Mouse (Mus musculus) spleen, adult 2 months (tissue): ENCODE results near the gene Cypt1.

Source experiments
- CTCF ChIP-seq: fragments of 200-500 bp; IDR thresholded peaks from 2 replicates; pipeline ENCODE4 v1.5.1; 2011; ENCODE audit warnings: mild to moderate bottlenecking, inconsistent platforms; ENCODE audit not compliant: insufficient read depth, insufficient read length, insufficient replicate concordance; ENCODE audit errors: extremely low read depth
- POLR2A ChIP-seq: fragments of 200-500 bp; IDR thresholded peaks from 2 replicates; pipeline ENCODE4 v1.6.1; 2011; ENCODE audit warnings: low read depth, low read length, inconsistent platforms

GRCm38 (mm10) chrX:16557061-16557460 lies 34.4 kb downstream of the Cypt1 start:
- TF ChIP-seq POLR2A, result no peak
- no peak for TF ChIP-seq CTCF
